24 mouse cellular contexts compared by ENCODE assay signal in the genomic region with DNA sequence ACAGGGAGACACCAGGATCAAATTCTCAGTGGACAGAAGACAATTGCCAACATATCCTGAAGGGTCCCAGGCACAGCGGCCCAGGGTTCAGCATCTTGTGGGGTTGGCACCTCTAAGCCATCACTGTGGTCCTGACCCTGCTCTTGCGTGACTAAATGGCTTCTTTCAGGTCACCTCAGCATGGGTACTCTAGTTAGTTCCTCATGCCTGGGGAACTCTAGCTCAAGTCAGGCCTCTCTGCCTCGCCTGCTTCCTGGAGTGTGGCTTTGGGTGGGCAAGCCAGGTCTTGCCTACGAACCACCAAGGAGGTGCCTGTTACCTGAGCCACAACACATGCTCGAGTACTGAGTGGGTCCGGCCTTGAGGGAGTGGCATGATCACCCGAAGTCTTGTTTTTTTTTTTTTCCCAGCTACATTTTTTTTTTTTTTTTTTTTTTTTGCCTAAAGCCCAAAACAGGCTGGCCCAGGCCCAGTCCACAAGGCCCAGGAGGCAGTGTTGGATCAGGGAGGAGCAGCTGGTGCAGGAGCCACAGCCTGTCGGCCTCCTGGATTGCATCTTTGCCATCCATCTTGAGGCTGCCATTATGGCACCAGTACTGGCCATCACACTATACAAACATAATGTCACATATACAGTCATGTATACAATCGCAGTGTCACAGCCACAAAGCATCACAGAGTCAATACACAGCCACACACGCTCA. TPM values are rescaled to one million over a fixed set of nuclear protein-coding genes. Genes with fewer than 3 reads are reported as not detected.
DNase-seq lines count a peak whose midpoint lies in the region; ATAC-seq and TF ChIP-seq lines count a peak whose summit lies in the region.
"Had no signal": no experiment of that assay in that cellular context is flagged by ENCODE, and none has a peak within 500 bp of the region (broad histone marks: within the 10 kb centered on the region; RNA-seq: fewer than 3 reads in every experiment).

No protein-coding gene starts in this region.

- TF ChIP-seq POLR2A in CH12.LX (IDR thresholded peaks at IDR 0.05; ENCODE audit: low read depth, low read length) = peak; percentile 61

- peak overlapping the region; percentile 99 for H3K27ac ChIP-seq in CH12.LX (ENCODE audit: insufficient read depth, low read depth)
- H3K27ac ChIP-seq in embryonic facial prominence, embryonic 13.5 days = 0 out of 2 replicates have a peak overlapping the region, but pooled peaks have one; percentile 41
- H3K27ac ChIP-seq: forebrain, embryonic 13.5 days; heart, embryonic 13.5 days; hindbrain, embryonic 10.5 days; liver, embryonic 13.5 days; midbrain, embryonic 15.5 days; neural tube, embryonic 12.5 days had no signal

- DNase-seq in CH12.LX (ENCODE audit: extremely low read depth) = peak; percentile 90
- DNase-seq in splenic B cell, adult 2 months (ENCODE audit: low read depth, low spot score) = peak; percentile 49
- DNase-seq in left cerebral cortex, postnatal 14 days (ENCODE audit: low spot score in 2 of 2) = no peak
- DNase-seq in right cerebral cortex, postnatal 10 days (ENCODE audit: low spot score in 2 of 2) = no peak
- no peak for DNase-seq in adrenal gland, postnatal 10 days
- DNase-seq: cerebellum, adult 2 months; embryo, embryonic 11 days; kidney, postnatal 14 days; liver, embryonic 13.5 days; lung, postnatal 10 days had no signal

- in situ Hi-C loops in CH12.LX (cut with MboI; ENCODE audit: low pct_ligation_motif_present, low pct_unique_long_range_greater_than_20kb, low sequenced_read_pairs) = no loop called here

- no peak for ATAC-seq in megakaryocyte, adult 5-6 weeks (ENCODE audit: poor library complexity, severe bottlenecking)
- ATAC-seq in embryonic facial prominence, embryonic 13.5 days (ENCODE audit: insufficient number of reproducible peaks, insufficient read depth, low FRiP score, low TSS enrichment, low read depth) = 0 out of 2 replicates have a peak, but pooled peaks have one; percentile 13
- ATAC-seq: activated CD4-positive, CD25-positive, alpha-beta regulatory T cell, adult 4 months; intestine, postnatal 0 days; midbrain, embryonic 15.5 days had no signal

- dilution Hi-C loops in CH12.LX (cut with MboI; ENCODE audit: extremely low pct_ligation_motif_present, extremely low pct_unique_long_range_greater_than_20kb, low sequenced_read_pairs) = no loop called here

- H3K79me2 ChIP-seq in CH12.LX (replicated peaks; ENCODE audit: control insufficient read depth, extremely low read depth, insufficient read depth, poor library complexity, severe bottlenecking) = no peaks in the 10 kb centered on the region

- H3K4me2 ChIP-seq in CH12.LX (ENCODE audit: insufficient read depth, low read depth, poor library complexity, severe bottlenecking) = peak overlapping the region; percentile 76
- H3K4me2 ChIP-seq in embryonic facial prominence, embryonic 13.5 days = no peak overlapping the region
- H3K4me2 ChIP-seq: forebrain, embryonic 13.5 days; heart, embryonic 13.5 days; liver, embryonic 13.5 days; midbrain, embryonic 15.5 days; neural tube, embryonic 12.5 days had no signal

- no peak for TF ChIP-seq CTCF in CH12.LX (conservative IDR thresholded peaks at IDR 0.05 in 1 of 2, IDR thresholded peaks at IDR 0.05 in 1 of 2; ENCODE audit: low read depth in 2 of 2, low read length in 2 of 2)

- H3K4me1 ChIP-seq in megakaryocyte, embryonic 14.5 days = peaks cover 68% of the 10 kb centered on the region
- H3K4me1 ChIP-seq in CH12.LX (ENCODE audit: control insufficient read depth in 1 of 2, insufficient read depth in 2 of 2) = peaks cover 63 to 90% of the 10 kb centered on the region in 2 experiments
- H3K4me1 ChIP-seq in embryonic facial prominence, embryonic 13.5 days = peaks cover 9% of the 10 kb centered on the region
- H3K4me1 ChIP-seq: forebrain, embryonic 13.5 days; heart, embryonic 13.5 days; liver, embryonic 13.5 days; midbrain, embryonic 15.5 days; neural tube, embryonic 12.5 days had no signal

- peak overlapping the region; percentile 64 for H3K4me3 ChIP-seq in megakaryocyte, embryonic 14.5 days (replicated peaks)
- peak overlapping the region in 1 of 3 experiments; percentile 45 for H3K4me3 ChIP-seq in CH12.LX (replicated peaks in 1 of 3; ENCODE audit: low read depth in 2 of 3, low read length in 2 of 3, poor library complexity in 1 of 3)
- no peak overlapping the region for H3K4me3 ChIP-seq in embryonic facial prominence, embryonic 13.5 days
- H3K4me3 ChIP-seq: forebrain, embryonic 13.5 days; heart, embryonic 13.5 days; hindbrain, embryonic 10.5 days; liver, embryonic 13.5 days; midbrain, embryonic 15.5 days; neural tube, embryonic 12.5 days had no signal

- H3K36me3 ChIP-seq in megakaryocyte, embryonic 14.5 days (replicated peaks; ENCODE audit: low read length) = no peaks in the 10 kb centered on the region
- no peaks in the 10 kb centered on the region for H3K36me3 ChIP-seq in CH12.LX (replicated peaks in 1 of 2; ENCODE audit: control insufficient read depth in 1 of 2, insufficient read depth in 1 of 2, low read length in 1 of 2)
- H3K36me3 ChIP-seq in embryonic facial prominence, embryonic 13.5 days = no peaks in the 10 kb centered on the region
- no peaks in the 10 kb centered on the region for H3K36me3 ChIP-seq in splenic B cell, adult 2 months (ENCODE audit: control insufficient read depth, insufficient read depth, low read length, poor library complexity, severe bottlenecking)
- H3K36me3 ChIP-seq: heart, embryonic 13.5 days; hindbrain, embryonic 10.5 days; liver, embryonic 13.5 days; midbrain, embryonic 15.5 days; neural tube, embryonic 12.5 days had no signal

- no peak; the same call in none of the 2 replicates for TF ChIP-seq RAD21 in CH12.LX (IDR thresholded peaks at IDR 0.05; ENCODE audit: low read depth, low read length)

- H3K9me3 ChIP-seq in megakaryocyte, embryonic 14.5 days = no peaks in the 10 kb centered on the region
- no peaks in the 10 kb centered on the region for H3K9me3 ChIP-seq in CH12.LX (replicated peaks; ENCODE audit: low read length)
- no peaks in the 10 kb centered on the region for H3K9me3 ChIP-seq in embryonic facial prominence, embryonic 13.5 days
- H3K9me3 ChIP-seq: forebrain, embryonic 13.5 days; heart, embryonic 13.5 days; hindbrain, embryonic 10.5 days; liver, embryonic 13.5 days; midbrain, embryonic 15.5 days; neural tube, embryonic 12.5 days had no signal

- 69% methylated on average over 10 of the region's 10 CpGs for WGBS in embryonic facial prominence, embryonic 13.5 days

- peak; percentile 90 for TF ChIP-seq EP300 in CH12.LX (IDR thresholded peaks at IDR 0.05; ENCODE audit: low read length)

- H3K27me3 ChIP-seq in megakaryocyte, embryonic 14.5 days (replicated peaks) = peaks cover 24% of the 10 kb centered on the region
- no peaks in the 10 kb centered on the region for H3K27me3 ChIP-seq in CH12.LX (replicated peaks)
- no peaks in the 10 kb centered on the region for H3K27me3 ChIP-seq in embryonic facial prominence, embryonic 13.5 days
- H3K27me3 ChIP-seq in splenic B cell, adult 2 months (ENCODE audit: control insufficient read depth, insufficient read depth, low read length, poor library complexity, severe bottlenecking) = no peaks in the 10 kb centered on the region
- H3K27me3 ChIP-seq: liver, embryonic 13.5 days; neural tube, embryonic 12.5 days had no signal

- intact Hi-C loops in left cerebral cortex, postnatal 14 days (cut with DNase I) = loop anchor here (10.0 kb wide), 1 partner anchor 174 kb away; no protein-coding TSS in a partner anchor

- peak overlapping the region; percentile 69 for H3K9ac ChIP-seq in CH12.LX (ENCODE audit: insufficient read depth, low read depth)
- no peak overlapping the region for H3K9ac ChIP-seq in embryonic facial prominence, embryonic 13.5 days
- H3K9ac ChIP-seq: forebrain, embryonic 13.5 days; heart, embryonic 13.5 days; midbrain, embryonic 15.5 days; neural tube, embryonic 12.5 days had no signal

TF ChIP-seq in CH12.LX, 34 proteins besides CTCF, POLR2A, EP300 and RAD21 (continues in another document):
- TF ChIP-seq HCFC1 (IDR thresholded peaks at IDR 0.05; ENCODE audit: low read depth, low read length) = no peak; the same call in 1 of the 2 replicates
- no peak for TF ChIP-seq E2F4 (IDR thresholded peaks at IDR 0.05; ENCODE audit: insufficient replicate concordance, low read depth, low read length)
- no peak; the same call in 1 of the 2 replicates for TF ChIP-seq JUN (IDR thresholded peaks at IDR 0.05; ENCODE audit: insufficient read depth, low read depth, low read length)
- TF ChIP-seq UBTF (IDR thresholded peaks at IDR 0.05; ENCODE audit: low read depth, low read length) = peak; percentile 58; the same call in 1 of the 2 replicates

RNA-seq across cellular contexts. Expression of a gene that starts 8.2 kb away (rescaled TPM):
- 0.31 TPM in 1 of 2 replicates, not detected in the other for polyA plus RNA-seq in megakaryocyte, embryonic 14.5 days (2012; ENCODE audit: insufficient read depth, low replicate concordance)
- 1.1 and 1.2 TPM in 2 replicates for total RNA-seq in megakaryocyte, adult 5-6 weeks (2015)
- total RNA-seq in megakaryocyte, adult 5-6 weeks (2017) = 0.89 and 2.3 TPM in 2 replicates
- total RNA-seq in CH12.LX (2012; rRNA removed) (0.13 and 0.38 TPM in 2 replicates), CH12.LX (2014; rRNA removed) (not detected in 2 replicates)
- polyA plus RNA-seq in CH12.LX (2012; ENCODE audit: insufficient read length, low read depth) = 0.21 and 0.33 TPM in 2 replicates
- 0.85 and 1.1 TPM in 2 replicates for polyA plus RNA-seq in embryonic facial prominence, embryonic 13.5 days (2015; fragmentation: Nextera tagmentation; extraction: Ambion mirVana)
- under 1 TPM; 0.79 to 0.89 TPM for total RNA-seq in left cerebral cortex, postnatal 14 days (2021)
- total RNA-seq in adrenal gland, postnatal 10 days (2021) = under 1 TPM in 1 of 2 experiments, not detected in 1; 0.39 TPM
- total RNA-seq: gastrocnemius, adult 8-10 months had no signal
- polyA plus RNA-seq: liver, embryonic 13.5 days had no signal

RNA-seq across cellular contexts. Expression of a gene that starts 22.0 kb away (rescaled TPM):
- polyA plus RNA-seq in megakaryocyte, embryonic 14.5 days (2012; ENCODE audit: insufficient read depth, low replicate concordance) = 7.8 and 22.3 TPM in 2 replicates
- total RNA-seq in megakaryocyte, adult 5-6 weeks (2015) = 35.0 and 43.7 TPM in 2 replicates
- total RNA-seq in megakaryocyte, adult 5-6 weeks (2017) = 39.3 and 51.1 TPM in 2 replicates
- 61.4 and 63.7 TPM in 2 replicates for total RNA-seq in CH12.LX (2012; rRNA removed)
- 46.5 and 51.0 TPM in 2 replicates for total RNA-seq in CH12.LX (2014; rRNA removed)
- 43.7 and 46.3 TPM in 2 replicates for polyA plus RNA-seq in CH12.LX (2012; ENCODE audit: insufficient read length, low read depth)
- 2.4 and 3.3 TPM in 2 replicates for polyA plus RNA-seq in embryonic facial prominence, embryonic 13.5 days (2015; fragmentation: Nextera tagmentation; extraction: Ambion mirVana)
- total RNA-seq in left cerebral cortex, postnatal 14 days (2021) = 1 to 10 TPM; 1.3 to 2.0 TPM
- 1 to 10 TPM; 1.9 to 2.9 TPM for total RNA-seq in adrenal gland, postnatal 10 days (2021)

RNA-seq across cellular contexts. Expression of a gene that starts 26.8 kb away (rescaled TPM):
- polyA plus RNA-seq in megakaryocyte, embryonic 14.5 days (2012; ENCODE audit: insufficient read depth, low replicate concordance) = not detected in 2 replicates
- total RNA-seq in megakaryocyte, adult 5-6 weeks (2015) = not detected in 2 replicates
- total RNA-seq in megakaryocyte, adult 5-6 weeks (2017) = not detected in 2 replicates
- total RNA-seq in CH12.LX (2012; rRNA removed) (not detected in 2 replicates), CH12.LX (2014; rRNA removed) (not detected in 2 replicates)
- polyA plus RNA-seq in CH12.LX (2012; ENCODE audit: insufficient read length, low read depth) = not detected in 2 replicates
- polyA plus RNA-seq in embryonic facial prominence, embryonic 13.5 days (2015; fragmentation: Nextera tagmentation; extraction: Ambion mirVana) = 0.28 and 0.36 TPM in 2 replicates
- total RNA-seq in left cerebral cortex, postnatal 14 days (2021) = not detected
- under 1 TPM in 1 of 2 experiments, not detected in 1; 0.24 TPM for total RNA-seq in adrenal gland, postnatal 10 days (2021)
- total RNA-seq: gastrocnemius, adult 8-10 months; layer of hippocampus, postnatal 10 days; left cerebral cortex, postnatal 36 days had no signal
- polyA plus RNA-seq: brain, embryonic 14.5 days; forebrain, embryonic 13.5 days; heart, embryonic 13.5 days; hindbrain, embryonic 10.5 days; intestine, postnatal 0 days; liver, embryonic 13.5 days; midbrain, embryonic 15.5 days; neural tube, embryonic 12.5 days had no signal

Comparison
In these comparisons a context has a peak if more than half of its experiments do, and no peak if none do; other contexts are left out.
1. DNase-seq: peak in CH12.LX (single experiment) and splenic B cell, adult 2 months (single experiment); none in left cerebral cortex, postnatal 14 days (0 of 2), right cerebral cortex, postnatal 10 days (0 of 2) and adrenal gland, postnatal 10 days (single experiment).
2. RNA of a gene that starts 22.0 kb away (total RNA-seq): 46.5 to 63.7 TPM in CH12.LX and 35.0 to 51.1 TPM in megakaryocyte, adult 5-6 weeks; 1.9 to 2.9 TPM in adrenal gland, postnatal 10 days and 1.3 to 2.0 TPM in left cerebral cortex, postnatal 14 days; every median in the first group is over 4 times any median in the second.